Mouse (Mus musculus) adipocyte (in vitro differentiated cells): ENCODE measurements around the gene Olfml1.

Experiments used
- DNase-seq: peaks from one replicate; pipeline ENCODE4 v3.0.0-alpha.2; 2016; ENCODE audit warnings: low spot score

Olfml1 gene

GRCm38 (mm10) chr7:107594857-107595402, 27.7 kb downstream of the Olfml1 start, which contains the start of gene Ppfibp2:
TSS of gene Ppfibp2 (plus strand) at chr7:107595207.
- DNase-seq, result no peak

- no peak for DNase-seq
Measured at GRCm38 (mm10) chr7:107595426-107595825, 28.2 kb downstream of the Olfml1 start.

GRCm38 (mm10) chr7:107596753-107597152, 29.5 kb downstream of the Olfml1 start:
- no peak for DNase-seq

- DNase-seq, result no peak
Measured at GRCm38 (mm10) chr7:107597956-107598355, 30.7 kb downstream of the Olfml1 start.

GRCm38 (mm10) chr7:107600651-107601050, 33.4 kb downstream of the Olfml1 start:
- DNase-seq, result no peak

- DNase-seq, result no peak
Measured at GRCm38 (mm10) chr7:107602505-107602904, 35.3 kb downstream of the Olfml1 start.

- no peak for DNase-seq
Measured at GRCm38 (mm10) chr7:107602913-107603312, 35.7 kb downstream of the Olfml1 start.

GRCm38 (mm10) chr7:107607766-107608165, 40.5 kb downstream of the Olfml1 start:
- no peak for DNase-seq

GRCm38 (mm10) chr7:107609622-107610255, 42.5 kb downstream of the Olfml1 start:
- no peak for DNase-seq

GRCm38 (mm10) chr7:107610880-107611279, 43.6 kb downstream of the Olfml1 start:
- DNase-seq, result no peak

GRCm38 (mm10) chr7:107618028-107618992, 51.1 kb downstream of the Olfml1 start:
- no peak for DNase-seq

- no peak for DNase-seq
Measured at GRCm38 (mm10) chr7:107619225-107619624, 52.0 kb downstream of the Olfml1 start.

GRCm38 (mm10) chr7:107620137-107620536, 52.9 kb downstream of the Olfml1 start:
- DNase-seq, result no peak

- no peak for DNase-seq
Measured at GRCm38 (mm10) chr7:107624432-107624831, 57.2 kb downstream of the Olfml1 start.

GRCm38 (mm10) chr7:107625061-107625460, 57.8 kb downstream of the Olfml1 start, which contains the start of gene 5330417H12Rik:
TSS of gene 5330417H12Rik (minus strand) at chr7:107625161.
- no peak for DNase-seq

- no peak for DNase-seq
Measured at GRCm38 (mm10) chr7:107625781-107626180, 58.5 kb downstream of the Olfml1 start.

GRCm38 (mm10) chr7:107628383-107628782, 61.1 kb downstream of the Olfml1 start:
- DNase-seq, result no peak

GRCm38 (mm10) chr7:107633201-107633600, 66.0 kb downstream of the Olfml1 start:
- DNase-seq, result no peak

GRCm38 (mm10) chr7:107637398-107637797, 70.2 kb downstream of the Olfml1 start:
- no peak for DNase-seq

- no peak for DNase-seq
Measured at GRCm38 (mm10) chr7:107638026-107638425, 70.8 kb downstream of the Olfml1 start.
